ENCODE assay signal across 9 mouse cellular contexts in genomic region chr11:107159034-107159433, GRCm38 (mm10). TPM values are rescaled to one million over a fixed set of nuclear protein-coding genes. Genes with fewer than 3 reads are reported as not detected.
DNase-seq lines count a peak whose midpoint lies in the region; ATAC-seq and TF ChIP-seq lines count a peak whose summit lies in the region.
"Had no signal": no experiment of that assay in that cellular context is flagged by ENCODE, and none has a peak within 500 bp of the region (broad histone marks: within the 10 kb centered on the region; RNA-seq: fewer than 3 reads in every experiment).

No protein-coding gene starts in this region.

- 71% methylated on average over 1 of the region's 1 CpGs for WGBS in heart, adult 2 months
- 42% methylated on average over 1 of the region's 1 CpGs for WGBS in limb, embryonic 10.5 days

- H3K4me1 ChIP-seq in heart, adult 2 months (ENCODE audit: control insufficient read depth, insufficient read depth, low read length) = no peaks in the 10 kb centered on the region
- no peaks in the 10 kb centered on the region for H3K4me1 ChIP-seq in limb, embryonic 10.5 days
- H3K4me1 ChIP-seq: stomach, embryonic 15.5 days had no signal

- H3K9ac ChIP-seq in heart, adult 2 months (ENCODE audit: low read depth, low read length) = no peak overlapping the region
- H3K9ac ChIP-seq: stomach, embryonic 15.5 days had no signal

- H3K27me3 ChIP-seq in heart, adult 2 months (ENCODE audit: control insufficient read depth, insufficient read depth, low read length) = no peaks in the 10 kb centered on the region
- H3K27me3 ChIP-seq in limb, embryonic 10.5 days (ENCODE audit: low read depth, poor library complexity, severe bottlenecking) = no peaks in the 10 kb centered on the region
- H3K27me3 ChIP-seq: stomach, embryonic 15.5 days had no signal

- intact Hi-C loops in heart, adult 2 months (cut with DNase I) = no loop called here
- intact Hi-C loops in heart, postnatal 36 days (cut with DNase I) = no loop called here

- peak; percentile 84 for ATAC-seq in erythroblast, adult 5-6 weeks (replicated peaks; ENCODE audit: low FRiP score, poor library complexity, severe bottlenecking)

- no peak for DNase-seq in heart, adult 2 months
- no peak for DNase-seq in heart, postnatal 36 days
- peak; percentile 19 for DNase-seq in thymus, postnatal 14 days
- no peak for DNase-seq in thymus, postnatal 25 days
- no peak for DNase-seq in limb, embryonic 10.5 days (ENCODE audit: low spot score)
- no peak for DNase-seq in kidney, adult 9 months
- DNase-seq in right cerebral cortex, postnatal 36 days (ENCODE audit: low spot score in 2 of 2) = no peak

- no peaks in the 10 kb centered on the region for H3K36me3 ChIP-seq in heart, adult 2 months (ENCODE audit: control insufficient read depth, insufficient read depth, low read length)
- H3K36me3 ChIP-seq in limb, embryonic 10.5 days = 0 out of 2 replicates have a peak, but pooled peaks cover under 1% of the 10 kb centered on the region
- H3K36me3 ChIP-seq: stomach, embryonic 15.5 days had no signal

- no peak for TF ChIP-seq POLR2A in heart, adult 2 months (IDR thresholded peaks at IDR 0.05; ENCODE audit: insufficient read depth, low read depth, low read length)

- no peaks in the 10 kb centered on the region for H3K9me3 ChIP-seq in limb, embryonic 10.5 days (replicated peaks)
- H3K9me3 ChIP-seq: stomach, embryonic 15.5 days had no signal

- H3K27ac ChIP-seq in heart, adult 2 months = no peak overlapping the region
- no peak overlapping the region for H3K27ac ChIP-seq in limb, embryonic 10.5 days
- H3K27ac ChIP-seq: stomach, embryonic 15.5 days had no signal

- no peak for TF ChIP-seq EP300 in heart, adult 2 months (IDR thresholded peaks at IDR 0.05; ENCODE audit: insufficient read depth, low read depth, low read length)

- TF ChIP-seq CTCF in heart, adult 2 months (IDR thresholded peaks at IDR 0.05) = peak; percentile 68

- H3K79me2 ChIP-seq in heart, adult 2 months (replicated peaks; ENCODE audit: control insufficient read depth, insufficient read depth, low read length) = no peaks in the 10 kb centered on the region

- H3K4me3 ChIP-seq in heart, adult 2 months = no peak overlapping the region
- no peak overlapping the region for H3K4me3 ChIP-seq in limb, embryonic 10.5 days
- H3K4me3 ChIP-seq: stomach, embryonic 15.5 days had no signal

RNA-seq across cellular contexts. Expression of gene Bptf, which starts 27.1 kb away (rescaled TPM):
- 10 to 100 TPM; 25.6 to 27.5 TPM for total RNA-seq in heart, adult 2 months (2021)
- polyA plus RNA-seq in heart, adult 2 months (2012; rRNA removed) = 11.7 and 13.1 TPM in 2 replicates
- 10 to 100 TPM; 25.9 to 27.7 TPM for total RNA-seq in heart, postnatal 36 days (2021)
- total RNA-seq in erythroblast, adult 5-6 weeks (2015; ENCODE audit: low replicate concordance) = 30.4 and 37.8 TPM in 2 replicates
- total RNA-seq in erythroblast, adult 5-6 weeks (2017; ENCODE audit: low replicate concordance) = 34.2 and 41.3 TPM in 2 replicates
- polyA plus RNA-seq in limb, embryonic 10.5 days (2016; fragmentation: Nextera tagmentation; extraction: Ambion mirVana) = 33.8 and 38.8 TPM in 2 replicates

RNA-seq across cellular contexts. Expression of gene Nol11, which starts 30.1 kb away (rescaled TPM):
- total RNA-seq in heart, adult 2 months (2021) = 10 to 100 TPM; 18.3 to 18.6 TPM
- polyA plus RNA-seq in heart, adult 2 months (2012; rRNA removed) = 8.2 and 13.9 TPM in 2 replicates
- total RNA-seq in heart, postnatal 36 days (2021) = 10 to 100 TPM; 17.1 to 19.3 TPM
- 10.2 and 18.6 TPM in 2 replicates for total RNA-seq in erythroblast, adult 5-6 weeks (2015; ENCODE audit: low replicate concordance)
- total RNA-seq in erythroblast, adult 5-6 weeks (2017; ENCODE audit: low replicate concordance) = 9.9 and 10.7 TPM in 2 replicates
- polyA plus RNA-seq in limb, embryonic 10.5 days (2016; fragmentation: Nextera tagmentation; extraction: Ambion mirVana) = 74.5 and 77.7 TPM in 2 replicates
